Mouse (Mus musculus): ENCODE measurements around the gene Mcrs1.
"Not testable (repeated sequence)": the region's sequence is repeated elsewhere in the genome, so short reads cannot be mapped to it uniquely, and the experiment has no call there.

The Mcrs1 gene

GRCm38 (mm10) chr15:99251111-99251510, 650 bp downstream of the Mcrs1 start:
- in situ Hi-C loops (cut with MseI, MboI) = not testable (repeated sequence)

DNA sequence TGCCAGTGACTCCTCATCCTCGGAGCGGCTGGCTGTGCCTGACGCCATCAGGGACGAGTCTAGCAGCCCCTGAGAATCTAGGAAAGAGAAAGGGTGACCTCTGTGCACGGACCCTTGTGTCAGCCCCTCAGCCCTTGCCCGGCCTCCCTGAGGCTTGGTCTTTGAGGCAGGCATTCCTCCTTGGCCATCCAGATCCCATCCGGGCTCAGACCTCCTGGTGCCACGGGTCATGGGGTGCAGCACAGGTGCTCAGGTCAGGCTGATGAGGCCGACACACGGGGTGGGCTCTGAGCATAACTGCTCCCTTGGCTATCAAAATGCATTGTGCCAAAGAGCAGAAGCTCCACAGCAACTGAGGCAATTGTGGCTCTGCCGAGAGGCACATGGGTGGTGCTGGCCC, 1.8 kb downstream of the Mcrs1 start:
- in situ Hi-C loops (cut with MseI, MboI) = no loop called here

DNA sequence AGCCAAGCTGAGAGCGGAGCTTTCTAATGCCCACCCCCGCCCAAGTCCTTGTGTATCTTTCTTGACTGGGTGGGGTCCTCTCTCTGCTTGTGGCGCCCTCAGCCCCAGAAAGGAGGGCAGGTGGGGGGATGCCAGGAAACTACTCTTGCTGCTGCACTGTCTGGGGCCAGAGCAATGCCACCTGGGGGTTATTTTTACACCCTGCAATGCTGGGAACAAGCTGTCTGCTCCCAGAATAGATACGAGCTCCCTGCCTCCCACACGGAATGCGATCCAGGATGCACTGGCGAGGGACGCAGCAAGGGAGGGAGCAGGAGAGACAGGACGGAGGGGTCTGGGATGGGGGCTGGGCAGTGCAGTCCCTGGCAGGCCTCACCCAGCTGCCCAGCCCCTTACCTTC, 2.8 kb downstream of the Mcrs1 start:
- in situ Hi-C loops (cut with MseI, MboI) = no loop called here

GRCm38 (mm10) chr15:99246736-99247135, 5.0 kb downstream of the Mcrs1 start:
- in situ Hi-C loops (cut with MseI, MboI) = not testable (repeated sequence)

DNA sequence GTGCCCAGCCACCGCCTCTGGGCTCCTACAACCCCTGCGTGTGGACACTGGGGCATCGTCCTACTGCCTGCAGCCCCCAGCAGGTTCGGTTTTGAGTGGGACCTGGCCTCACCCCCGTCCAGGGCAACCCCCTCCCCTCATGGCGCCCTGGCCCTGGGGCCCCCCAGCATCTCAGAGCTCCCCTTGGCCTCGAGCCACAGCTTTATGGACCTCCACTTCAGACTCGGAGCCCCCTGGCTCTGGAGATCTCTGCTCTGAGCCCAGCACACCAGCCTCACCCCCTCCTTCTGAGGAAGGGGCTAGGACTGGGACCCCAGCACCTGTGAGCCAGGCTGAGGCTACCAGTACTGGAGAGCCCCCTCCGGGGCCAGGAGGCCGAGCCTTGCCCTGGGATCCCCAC, 9.7 kb downstream of the Mcrs1 start:
- in situ Hi-C loops (cut with MseI, MboI) = no loop called here

DNA sequence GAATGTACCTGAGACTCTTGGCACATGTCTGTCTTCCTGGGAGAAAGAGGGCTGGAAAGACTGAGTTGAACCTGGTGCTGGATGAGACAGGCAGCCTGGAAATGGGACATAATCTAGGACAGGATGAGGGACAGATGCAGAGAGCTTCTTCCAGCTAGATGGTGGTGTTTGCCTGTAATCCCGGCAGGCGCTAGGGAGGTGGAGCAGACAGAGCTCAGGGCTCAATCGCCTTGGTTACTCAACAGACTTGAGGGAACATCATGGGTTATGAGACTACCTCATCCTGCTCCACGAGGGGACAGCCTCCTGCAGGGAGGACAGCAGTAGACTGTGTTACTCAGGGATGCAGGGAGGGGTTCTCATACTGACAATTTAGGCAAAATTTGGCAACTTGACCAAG, 10.5 kb downstream of the Mcrs1 start:
- in situ Hi-C loops (cut with MseI, MboI) = no loop called here

DNA sequence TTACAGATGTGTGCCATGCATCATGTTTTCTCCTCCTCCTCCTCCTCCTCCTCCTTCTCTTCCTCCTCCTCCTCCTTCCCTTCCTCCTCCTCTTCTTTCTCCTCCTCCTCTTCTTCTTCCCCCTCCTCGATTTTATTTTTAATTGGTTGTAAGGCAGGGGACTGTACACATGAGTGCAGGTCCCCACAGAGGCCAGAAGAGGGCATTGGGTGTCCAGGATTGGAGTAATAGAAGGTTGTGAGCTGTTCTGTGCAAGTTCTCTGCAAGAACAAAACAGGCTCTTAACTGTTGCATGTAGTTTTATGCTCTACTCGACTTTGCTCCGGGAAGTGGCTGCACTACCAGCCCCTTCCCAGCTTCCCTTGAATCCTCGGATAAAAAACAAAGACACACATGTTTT, 11.6 kb downstream of the Mcrs1 start:
- in situ Hi-C loops (cut with MseI, MboI) = no loop called here

DNA sequence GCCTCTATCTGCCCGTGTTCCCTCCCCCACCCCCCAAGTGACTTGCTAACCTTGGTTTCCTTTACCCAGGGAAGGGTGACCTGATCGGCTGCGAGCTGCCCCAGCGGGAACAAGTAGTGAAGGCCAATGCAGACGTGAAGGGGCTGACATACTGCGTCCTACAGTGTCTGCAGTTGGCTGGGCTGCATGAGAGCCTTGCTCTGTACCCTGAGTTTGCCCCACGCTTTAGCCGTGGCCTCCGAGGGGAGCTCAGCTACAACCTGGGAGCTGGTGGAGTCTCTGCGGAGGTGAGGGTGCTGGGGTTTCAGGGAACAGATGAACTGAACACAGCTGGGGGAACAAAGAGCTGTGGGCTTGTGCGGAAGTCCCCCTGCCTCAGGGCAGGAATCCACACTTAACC, 13.8 kb downstream of the Mcrs1 start:
- in situ Hi-C loops (cut with MseI, MboI) = no loop called here

GRCm38 (mm10) chr15:99234326-99235010, 17.3 kb downstream of the Mcrs1 start:
- in situ Hi-C loops (cut with MseI, MboI) = no loop called here

DNA sequence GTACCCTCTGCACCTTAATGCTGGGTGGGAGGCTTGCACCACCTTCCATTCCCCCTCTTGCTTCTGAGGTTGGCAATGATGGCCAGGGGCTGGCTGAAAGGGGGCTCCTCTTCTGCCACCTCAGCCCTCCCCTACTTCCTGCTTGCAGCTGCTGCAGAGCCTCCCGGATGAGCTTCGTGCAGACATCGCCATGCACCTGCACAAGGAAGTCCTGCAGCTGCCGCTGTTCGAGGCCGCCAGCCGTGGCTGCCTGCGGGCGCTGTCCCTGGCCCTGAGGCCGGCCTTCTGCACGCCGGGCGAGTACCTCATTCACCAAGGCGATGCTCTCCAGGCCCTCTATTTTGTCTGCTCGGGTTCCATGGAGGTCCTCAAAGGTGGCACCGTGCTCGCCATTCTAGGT, 18.0 kb downstream of the Mcrs1 start:
- in situ Hi-C loops (cut with MseI, MboI) = no loop called here

- in situ Hi-C loops (cut with MseI, MboI) = no loop called here
These were observed 19.8 kb downstream of the Mcrs1 start for GRCm38 (mm10) chr15:99231998-99232397.

DNA sequence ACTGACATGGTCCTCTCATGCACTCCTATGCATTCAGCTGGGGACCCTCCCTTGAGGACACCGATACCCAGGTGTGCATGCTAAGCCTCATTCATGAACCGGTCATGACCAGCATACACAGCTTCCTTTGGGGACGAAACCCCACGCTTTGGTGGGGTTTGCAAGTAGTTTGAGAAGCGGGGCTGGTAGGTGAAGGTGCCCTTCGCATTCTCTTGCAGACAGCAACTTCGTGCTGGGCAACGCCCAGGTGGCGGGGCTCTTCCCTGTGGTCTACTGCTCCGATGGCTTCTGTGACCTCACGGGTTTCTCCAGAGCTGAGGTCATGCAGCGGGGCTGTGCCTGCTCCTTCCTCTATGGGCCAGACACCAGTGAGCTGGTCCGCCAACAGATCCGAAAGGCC, 25.7 kb downstream of the Mcrs1 start:
- in situ Hi-C loops (cut with MseI, MboI) = no loop called here

- in situ Hi-C loops (cut with MseI, MboI) = no loop called here
These were observed 26.5 kb downstream of the Mcrs1 start for GRCm38 (mm10) chr15:99225081-99225810.

GRCm38 (mm10) chr15:99224208-99224911, 27.4 kb downstream of the Mcrs1 start, which contains the start of gene Kcnh3:
Kcnh3 (plus strand) TSS chr15:99224861.
- in situ Hi-C loops (cut with MseI, MboI) = no loop called here

GRCm38 (mm10) chr15:99223585-99224207, 28.1 kb downstream of the Mcrs1 start:
- in situ Hi-C loops (cut with MseI, MboI) = no loop called here

DNA sequence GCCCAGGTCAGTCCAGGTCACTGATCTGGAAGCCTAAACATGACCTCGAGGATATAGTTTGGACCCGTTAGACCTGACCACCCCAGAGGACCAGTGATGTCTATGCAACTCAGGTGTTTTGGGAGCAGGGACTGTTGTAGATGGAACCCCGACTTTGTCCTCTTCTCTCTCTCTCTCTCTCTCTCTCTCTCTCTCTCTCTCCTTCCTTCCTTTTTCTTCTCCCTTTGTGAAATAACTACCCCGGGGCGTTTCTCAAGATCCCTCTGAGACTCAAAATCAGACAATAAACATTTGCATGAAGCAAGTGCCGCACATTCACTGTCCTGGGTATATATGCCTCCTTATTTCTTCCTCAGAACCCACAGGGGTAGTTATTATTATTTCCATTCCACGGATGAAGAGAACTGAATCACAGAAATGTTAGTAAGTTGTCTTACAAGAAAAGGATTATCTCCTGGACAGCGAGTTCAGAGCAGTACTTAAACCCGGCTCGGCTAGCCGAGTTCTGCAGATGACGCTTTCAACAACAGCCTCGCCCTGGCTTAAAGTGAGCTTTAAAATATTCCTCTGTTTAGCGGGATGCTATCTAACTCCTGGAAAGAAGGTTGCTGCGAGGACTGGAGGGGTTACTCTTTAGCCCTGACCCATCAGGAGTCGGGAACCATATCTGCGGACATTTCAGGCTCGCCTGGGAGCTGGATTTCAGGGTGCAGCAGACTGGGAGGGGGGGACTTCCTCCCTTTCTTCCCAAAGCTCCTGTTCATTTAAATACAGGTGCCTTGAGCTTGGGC, 28.8 kb downstream of the Mcrs1 start:
- in situ Hi-C loops (cut with MseI, MboI) = no loop called here

GRCm38 (mm10) chr15:99221315-99221952, 30.3 kb downstream of the Mcrs1 start:
- in situ Hi-C loops (cut with MseI, MboI) = no loop called here

DNA sequence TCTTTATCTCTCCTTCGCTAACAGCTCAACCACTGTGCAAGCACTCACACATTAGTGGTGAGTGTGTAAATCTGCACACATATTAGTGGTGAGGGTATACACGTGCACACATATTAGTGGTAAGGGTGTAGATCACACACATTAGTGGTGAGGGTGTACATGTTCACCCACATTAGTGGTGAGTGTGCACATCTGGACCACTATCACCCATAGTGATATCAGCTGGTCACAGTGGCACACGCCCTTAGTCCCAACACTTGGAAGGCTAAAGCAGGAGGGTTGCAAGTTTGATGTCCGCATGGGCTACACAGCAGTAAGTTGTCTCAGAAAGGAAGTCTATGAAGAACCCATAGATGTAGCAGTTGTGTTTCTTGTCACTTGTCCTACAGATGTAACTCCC, 34.1 kb downstream of the Mcrs1 start:
- in situ Hi-C loops (cut with MseI, MboI) = loop anchor here in 1 of 2 experiments (5.0 kb wide), 1 partner anchor 50 kb away; no protein-coding TSS in a partner anchor

GRCm38 (mm10) chr15:99215741-99216463, 35.9 kb downstream of the Mcrs1 start:
- in situ Hi-C loops (cut with MseI, MboI) = loop anchor here in 1 of 2 experiments (5.0 kb wide), 1 partner anchor 51 kb away; no protein-coding TSS in a partner anchor

- in situ Hi-C loops (cut with MseI, MboI) = loop anchor here in 1 of 2 experiments (5.0 kb wide), 1 partner anchor 52 kb away; no protein-coding TSS in a partner anchor
These were observed 36.8 kb downstream of the Mcrs1 start for GRCm38 (mm10) chr15:99214941-99215340.

Data from mouse trophoblast stem cell (cell line).